Comparison of ENCODE assay signal across 7 mouse cellular contexts in genomic region chr5:110652719-110653648, GRCm38 (mm10). TPM values are rescaled to one million over a fixed set of nuclear protein-coding genes. Genes with fewer than 3 reads are reported as not detected.
DNase-seq lines count a peak whose midpoint lies in the region; ATAC-seq lines count a peak whose summit lies in the region.

Gene Noc4l (minus strand): TSS chr5:110653417.
Gene Ddx51 (plus strand): TSS chr5:110653451.

- H3K36me3 ChIP-seq in embryonic facial prominence, embryonic 12.5 days, result peaks cover 69% of the 10 kb centered on the region
- peaks cover 54% of the 10 kb centered on the region for H3K36me3 ChIP-seq in limb, embryonic 11.5 days (ENCODE audit: control insufficient read depth, insufficient read depth, low read length)
- H3K36me3 ChIP-seq in midbrain, embryonic 14.5 days (ENCODE audit: control insufficient read depth, insufficient read depth, low read length), result peaks cover 71% of the 10 kb centered on the region

- 0 out of 2 replicates have a peak within 1 kb of the TSS, but pooled peaks have one; percentile 32 for H3K27ac ChIP-seq in embryonic facial prominence, embryonic 12.5 days
- no peak within 1 kb of the TSS for H3K27ac ChIP-seq in limb, embryonic 11.5 days (replicated peaks; ENCODE audit: low read depth, low read length)
- H3K27ac ChIP-seq in midbrain, embryonic 14.5 days (replicated peaks; ENCODE audit: low read depth, low read length), result peak within 1 kb of the TSS; percentile 45; the same call in 1 of the 2 replicates

- ATAC-seq in embryonic facial prominence, embryonic 12.5 days (ENCODE audit: insufficient number of reproducible peaks, insufficient read depth, low FRiP score, low TSS enrichment), result peak; percentile 73
- ATAC-seq in limb, embryonic 11.5 days (ENCODE audit: insufficient number of reproducible peaks, low FRiP score, low TSS enrichment, low read depth), result peak; percentile 85
- peak; percentile 90 for ATAC-seq in midbrain, embryonic 14.5 days (ENCODE audit: low FRiP score, low TSS enrichment)

- no peaks in the 10 kb centered on the region for H3K9me3 ChIP-seq in embryonic facial prominence, embryonic 12.5 days
- H3K9me3 ChIP-seq in limb, embryonic 11.5 days (ENCODE audit: control insufficient read depth, low read length), result no peaks in the 10 kb centered on the region
- no peaks in the 10 kb centered on the region for H3K9me3 ChIP-seq in midbrain, embryonic 14.5 days (ENCODE audit: control insufficient read depth, low read length)

- H3K4me1 ChIP-seq in embryonic facial prominence, embryonic 12.5 days, result peaks cover 16% of the 10 kb centered on the region
- H3K4me1 ChIP-seq in limb, embryonic 11.5 days (ENCODE audit: control insufficient read depth, insufficient read depth, low read length), result peaks cover 9% of the 10 kb centered on the region; the same call in 1 of the 2 replicates
- H3K4me1 ChIP-seq in midbrain, embryonic 14.5 days (ENCODE audit: control insufficient read depth, insufficient read depth, low read length), result peaks cover 9% of the 10 kb centered on the region

- DNase-seq in adrenal gland, postnatal 25 days, result peak; percentile 98
- DNase-seq in heart, adult 11 months, result peak; percentile 99
- peak; percentile 96 for DNase-seq in kidney, adult 18-20 months
- DNase-seq in limb, embryonic 11.5 days (ENCODE audit: low spot score), result peak; percentile 99
- peak; percentile 99 for DNase-seq in midbrain, embryonic 14.5 days
- DNase-seq in spleen, adult 18-20 months, result peak; percentile 88 to 97

- peak within 1 kb of the TSS; percentile 93 for H3K4me2 ChIP-seq in embryonic facial prominence, embryonic 12.5 days (replicated peaks)
- H3K4me2 ChIP-seq in limb, embryonic 11.5 days (ENCODE audit: low read depth, severe bottlenecking), result peak within 1 kb of the TSS; percentile 85
- H3K4me2 ChIP-seq in midbrain, embryonic 14.5 days (ENCODE audit: low read length), result peak within 1 kb of the TSS; percentile 66

- peak within 1 kb of the TSS; percentile 98 for H3K4me3 ChIP-seq in embryonic facial prominence, embryonic 12.5 days
- H3K4me3 ChIP-seq in limb, embryonic 11.5 days (ENCODE audit: low read depth, low read length), result peak within 1 kb of the TSS; percentile 94
- peak within 1 kb of the TSS; percentile 96 for H3K4me3 ChIP-seq in midbrain, embryonic 14.5 days (replicated peaks; ENCODE audit: low read depth, low read length)

- under 1% methylated on average over 91 of the region's 91 CpGs for WGBS in embryonic facial prominence, embryonic 12.5 days
- 1% methylated on average over 91 of the region's 91 CpGs for WGBS in limb, embryonic 11.5 days
- under 1% methylated on average over 91 of the region's 91 CpGs for WGBS in midbrain, embryonic 14.5 days

- no peaks in the 10 kb centered on the region for H3K27me3 ChIP-seq in embryonic facial prominence, embryonic 12.5 days
- no peaks in the 10 kb centered on the region for H3K27me3 ChIP-seq in limb, embryonic 11.5 days (ENCODE audit: control insufficient read depth, insufficient read depth, low read length)
- H3K27me3 ChIP-seq in midbrain, embryonic 14.5 days (ENCODE audit: control insufficient read depth, insufficient read depth, low read length), result no peaks in the 10 kb centered on the region

- H3K9ac ChIP-seq in embryonic facial prominence, embryonic 12.5 days, result peak within 1 kb of the TSS; percentile 87
- peak within 1 kb of the TSS; percentile 77 for H3K9ac ChIP-seq in limb, embryonic 11.5 days (ENCODE audit: low read length)
- H3K9ac ChIP-seq in midbrain, embryonic 14.5 days (replicated peaks; ENCODE audit: low read length), result peak within 1 kb of the TSS; percentile 73

RNA-seq across cellular contexts. Expression of gene Noc4l, which starts in this region (rescaled TPM):
- total RNA-seq in adrenal gland, postnatal 25 days (2021), result 17.6 and 28.2 TPM in 2 replicates
- polyA plus RNA-seq in embryonic facial prominence, embryonic 12.5 days (2016; fragmentation: Nextera tagmentation; extraction: Ambion mirVana), result 53.4 and 60.9 TPM in 2 replicates
- 68.8 and 72.3 TPM in 2 replicates for polyA plus RNA-seq in limb, embryonic 11.5 days (2014; fragmentation: Nextera tagmentation; extraction: Ambion mirVana)
- 38.1 and 41.3 TPM in 2 replicates for polyA plus RNA-seq in midbrain, embryonic 14.5 days (2014; fragmentation: Nextera tagmentation; extraction: Ambion mirVana)

RNA-seq across cellular contexts. Expression of gene Ddx51, which starts in this region (rescaled TPM):
- total RNA-seq in adrenal gland, postnatal 25 days (2021), result 15.5 and 19.6 TPM in 2 replicates
- polyA plus RNA-seq in embryonic facial prominence, embryonic 12.5 days (2016; fragmentation: Nextera tagmentation; extraction: Ambion mirVana), result 41.3 and 46.7 TPM in 2 replicates
- 36.8 and 45.8 TPM in 2 replicates for polyA plus RNA-seq in limb, embryonic 11.5 days (2014; fragmentation: Nextera tagmentation; extraction: Ambion mirVana)
- 16.2 and 21.7 TPM in 2 replicates for polyA plus RNA-seq in midbrain, embryonic 14.5 days (2014; fragmentation: Nextera tagmentation; extraction: Ambion mirVana)
